Mouse (Mus musculus) heart, embryonic 12.5 days (tissue): ENCODE data around the gene Kcnq1. TPM values are rescaled to one million over a fixed set of nuclear protein-coding genes. Genes with fewer than 3 reads are reported as not detected.

Experiments used
- ATAC-seq: fragments of 200-750 bp; cut with Nextera tagmentation; 2 replicates; pipeline ENCODE4 v1.8.0; 2017; ENCODE audit warnings: moderate TSS enrichment, moderate library complexity; ENCODE audit not compliant: insufficient number of reproducible peaks, low FRiP score
- H3K27ac ChIP-seq: fragments of 300-500 bp; sonication (generic); 2 replicates; pipeline ENCODE4 v1.5.1; 2016; ENCODE audit warnings: mild to moderate bottlenecking, moderate library complexity; ENCODE audit not compliant: poor library complexity, severe bottlenecking
- H3K27me3 ChIP-seq: fragments of 300-500 bp; sonication (generic); replicated peaks from 2 replicates; pipeline ENCODE4 v1.6.1; 2016; ENCODE audit warnings: mild to moderate bottlenecking, moderate library complexity
- H3K36me3 ChIP-seq: fragments of 300-500 bp; sonication (generic); 2 replicates; pipeline ENCODE4 v1.6.1; 2016; ENCODE audit warnings: mild to moderate bottlenecking, moderate library complexity
- H3K4me1 ChIP-seq: fragments of 300-500 bp; sonication (generic); replicated peaks from 2 replicates; pipeline ENCODE4 v1.6.1; 2016; ENCODE audit warnings: mild to moderate bottlenecking
- H3K4me2 ChIP-seq: fragments of 300-500 bp; sonication (generic); 2 replicates; pipeline ENCODE4 v1.6.1; 2016; ENCODE audit warnings: mild to moderate bottlenecking, moderate library complexity
- H3K4me3 ChIP-seq: fragments of 300-500 bp; sonication (generic); 2 replicates; pipeline ENCODE4 v1.5.1; 2016; ENCODE audit warnings: mild to moderate bottlenecking
- H3K9ac ChIP-seq: fragments of 300-500 bp; sonication (generic); 2 replicates; pipeline ENCODE4 v1.6.1; 2016; ENCODE audit warnings: mild to moderate bottlenecking, moderate library complexity
- H3K9me3 ChIP-seq: fragments of 300-500 bp; sonication (generic); replicated peaks from 2 replicates; pipeline ENCODE4 v1.6.1; 2016; ENCODE audit warnings: mild to moderate bottlenecking, moderate library complexity
- WGBS: fragments of 180-500 bp; shearing (Covaris S2); methylation state at CpG from one replicate; pipeline ENCODE4 v1.1.7; 2016; 5-methylcytosine and 5-hydroxymethylcytosine counted together
- polyA plus RNA-seq: library from polyadenylated mRNA; unstranded; fragments of >200 nt; fragmentation: Nextera tagmentation; extraction: Ambion mirVana; gene quantifications from 2 replicates; pipeline ENCODE4 v1.2.1, GENCODE M21; 2016

The Kcnq1 gene
- polyA plus RNA-seq, 1 experiment from 2014 or later: 12.9 TPM

DNA sequence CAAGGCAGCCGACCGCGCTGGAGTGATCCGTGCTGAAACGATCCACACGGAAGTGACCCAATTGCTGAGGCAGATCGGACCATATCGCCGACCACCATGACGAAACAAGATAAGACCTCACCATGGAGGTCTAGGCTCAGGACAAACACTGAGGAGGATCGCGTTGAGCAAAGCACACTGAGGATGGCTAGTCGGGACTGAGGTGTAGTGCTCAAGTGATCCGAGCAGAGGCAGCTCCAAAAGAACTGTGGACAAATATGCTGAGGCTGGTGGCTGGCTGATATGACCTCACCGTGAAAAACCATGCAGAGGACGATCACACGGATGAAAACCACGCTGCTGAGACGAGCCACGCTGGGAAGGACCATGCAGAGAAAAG lies 189.8 kb downstream of the Kcnq1 start:
- H3K36me3 ChIP-seq: peaks cover 18% of the 10 kb centered on the region
- peak overlapping the region; percentile 65 for H3K4me3 ChIP-seq
- peak overlapping the region; percentile 81 for H3K9ac ChIP-seq
- peaks cover 28% of the 10 kb centered on the region for H3K4me1 ChIP-seq
- WGBS: 50% methylated on average over 20 of the region's 20 CpGs
- no peaks in the 10 kb centered on the region for H3K27me3 ChIP-seq
- H3K9me3 ChIP-seq: peaks cover 20% of the 10 kb centered on the region
- H3K4me2 ChIP-seq: peak overlapping the region; percentile 61
- peak overlapping the region; percentile 86 for H3K27ac ChIP-seq
- peak; percentile 24 for ATAC-seq

DNA sequence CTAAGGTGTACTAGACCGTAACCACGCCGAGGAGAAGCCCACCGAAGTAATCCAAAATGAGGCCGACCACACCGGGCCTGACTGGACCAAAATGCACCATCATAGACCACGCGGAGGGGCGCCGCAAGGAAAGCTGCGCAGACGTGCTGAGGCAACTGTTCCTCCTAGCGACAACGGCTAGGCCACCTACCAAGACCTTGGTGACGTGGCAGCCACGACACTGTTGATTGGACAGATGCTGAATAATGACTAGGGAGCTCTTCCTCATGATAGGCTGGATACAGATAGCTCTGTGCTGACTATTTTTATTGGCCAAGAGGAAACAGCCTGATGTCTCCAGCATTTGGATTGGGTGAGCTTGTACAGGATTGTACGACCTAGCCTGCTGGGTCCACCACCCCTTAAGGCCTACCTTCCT lies 190.2 kb downstream of the Kcnq1 start:
- peak overlapping the region; percentile 86 for H3K27ac ChIP-seq
- H3K9ac ChIP-seq: peak overlapping the region; percentile 81
- H3K4me1 ChIP-seq: peaks cover 27% of the 10 kb centered on the region
- ATAC-seq: peak; percentile 97
- no peaks in the 10 kb centered on the region for H3K27me3 ChIP-seq
- peaks cover 20% of the 10 kb centered on the region for H3K9me3 ChIP-seq
- peak overlapping the region; percentile 61 for H3K4me2 ChIP-seq
- H3K4me3 ChIP-seq: peak overlapping the region; percentile 65
- 44% methylated on average over 17 of the region's 17 CpGs for WGBS
- H3K36me3 ChIP-seq: peaks cover 18% of the 10 kb centered on the region

DNA sequence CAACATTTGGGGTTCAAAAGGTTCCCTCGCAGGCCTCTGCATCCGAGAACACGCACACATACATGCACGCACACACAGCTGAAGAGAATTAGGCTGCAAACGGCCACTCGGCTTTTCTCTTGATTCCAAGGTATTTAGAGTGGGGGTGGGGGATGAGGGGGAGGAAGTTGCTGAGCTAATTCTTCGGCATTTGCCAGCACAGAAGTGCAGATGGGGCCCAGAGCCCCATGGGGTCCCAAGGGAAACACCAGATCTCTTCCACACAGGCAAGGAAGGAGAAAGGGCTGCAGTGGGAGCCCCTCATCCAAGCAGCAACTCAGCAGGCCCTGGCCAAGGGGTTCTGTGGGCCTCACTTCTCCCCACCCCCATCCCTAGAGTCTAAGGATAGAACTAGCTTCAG lies 193.9 kb downstream of the Kcnq1 start:
- peaks cover 17% of the 10 kb centered on the region for H3K36me3 ChIP-seq
- peak overlapping the region; percentile 52 for H3K9ac ChIP-seq
- no peak overlapping the region for H3K4me3 ChIP-seq
- no peaks in the 10 kb centered on the region for H3K27me3 ChIP-seq
- H3K4me1 ChIP-seq: peaks cover 51% of the 10 kb centered on the region
- 48% methylated on average over 7 of the region's 7 CpGs for WGBS
- peaks cover 18% of the 10 kb centered on the region for H3K9me3 ChIP-seq
- H3K4me2 ChIP-seq: no peak overlapping the region
- no peak for ATAC-seq
- 0 out of 2 replicates have a peak overlapping the region, but pooled peaks have one; percentile 29 for H3K27ac ChIP-seq

DNA sequence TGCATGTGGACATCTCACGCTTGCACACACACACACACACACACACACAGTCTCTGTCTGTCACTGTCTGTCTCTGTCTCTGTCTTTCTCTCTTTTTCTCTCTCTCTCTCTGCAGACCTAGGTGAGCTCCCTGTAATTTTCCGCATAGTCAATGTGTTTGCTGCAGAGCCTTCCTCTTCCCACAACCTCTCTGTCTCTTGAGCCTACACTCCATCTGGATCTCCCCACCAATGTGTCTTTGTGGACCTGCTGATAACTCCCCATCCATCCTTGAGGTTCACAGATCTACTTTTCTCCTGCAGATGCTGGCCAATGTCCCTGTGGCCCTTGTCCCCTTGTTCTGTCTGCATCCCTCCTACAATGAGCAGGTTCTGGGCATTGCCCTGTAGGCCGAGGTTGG lies 194.5 kb downstream of the Kcnq1 start:
- Histone ChIP-seq H3K9ac (no peak overlapping the region), H3K4me1 (peaks cover 57% of the 10 kb centered on the region), H3K27me3 (no peaks in the 10 kb centered on the region), H3K4me2 (no peak overlapping the region), H3K36me3 (peaks cover 10% of the 10 kb centered on the region), H3K4me3 (no peak overlapping the region), H3K9me3 (peaks cover 12% of the 10 kb centered on the region), H3K27ac (no peak overlapping the region)
- ATAC-seq: no peak
- WGBS: 86% methylated on average over 3 of the region's 3 CpGs

DNA sequence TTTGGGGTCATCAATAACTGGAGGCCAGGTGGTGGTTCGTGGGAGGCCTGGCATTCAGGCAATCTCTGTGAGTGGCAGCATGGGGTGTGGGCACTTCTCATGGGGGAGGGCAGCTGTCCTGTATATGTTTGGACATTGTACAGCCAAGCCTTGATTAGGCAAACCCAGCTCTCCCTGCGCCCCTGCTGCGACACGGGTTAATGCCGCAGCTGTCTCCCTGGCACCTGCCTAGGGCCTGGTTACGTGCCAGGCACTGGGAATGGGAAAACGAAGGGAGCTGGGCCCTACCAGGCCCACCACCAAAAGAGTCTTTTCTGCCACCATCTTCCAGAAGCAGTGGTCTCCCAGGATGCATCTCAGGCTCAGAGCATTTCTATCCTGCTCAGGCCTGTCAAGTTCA lies 196.0 kb downstream of the Kcnq1 start:
- no peak overlapping the region for H3K4me3 ChIP-seq
- no peaks in the 10 kb centered on the region for H3K27me3 ChIP-seq
- no peak for ATAC-seq
- no peaks in the 10 kb centered on the region; the same call in 1 of the 2 replicates for H3K36me3 ChIP-seq
- H3K9me3 ChIP-seq: no peaks in the 10 kb centered on the region
- H3K9ac ChIP-seq: no peak overlapping the region
- H3K27ac ChIP-seq: peak overlapping the region; percentile 76
- peaks cover 59% of the 10 kb centered on the region for H3K4me1 ChIP-seq
- 80% methylated on average over 7 of the region's 7 CpGs for WGBS
- peak overlapping the region; percentile 6; the same call in 1 of the 2 replicates for H3K4me2 ChIP-seq

DNA sequence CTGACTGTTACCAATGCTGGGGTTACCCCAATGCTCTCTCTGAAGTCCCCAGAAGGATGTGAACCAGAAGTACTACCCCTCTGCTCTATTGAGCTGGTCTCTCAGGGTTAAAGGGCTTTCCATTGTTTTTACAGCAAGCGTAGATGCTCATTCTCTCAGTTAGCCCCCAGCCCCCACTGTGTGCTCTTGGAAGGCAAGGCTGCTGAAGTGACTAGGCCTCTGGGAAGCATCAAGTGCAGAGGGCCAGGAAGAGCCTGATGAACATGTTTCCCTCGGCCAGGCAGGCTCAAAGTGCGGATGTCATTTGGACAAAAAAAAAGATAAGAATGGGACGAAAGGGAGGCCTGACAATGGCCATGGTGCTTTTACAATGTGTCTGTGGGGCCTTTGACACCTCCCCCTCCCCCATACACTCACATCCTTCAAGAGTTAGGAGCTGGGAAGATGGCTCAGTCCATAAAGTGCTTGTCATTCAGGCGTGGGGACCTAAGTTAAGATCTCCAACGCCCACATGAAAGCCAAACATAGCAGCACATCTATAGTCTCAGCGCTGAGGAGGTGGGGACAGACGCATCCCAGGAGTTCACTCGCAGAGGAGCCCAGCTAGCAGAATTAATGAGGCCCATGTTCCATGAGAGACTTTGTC lies 196.6 kb downstream of the Kcnq1 start:
- Histone ChIP-seq H3K27ac (peak overlapping the region; percentile 76), H3K4me2 (peak overlapping the region; percentile 6; the same call in 1 of the 2 replicates), H3K36me3 (no peaks in the 10 kb centered on the region), H3K4me1 (peaks cover 59% of the 10 kb centered on the region), H3K4me3 (no peak overlapping the region), H3K9ac (no peak overlapping the region), H3K27me3 (no peaks in the 10 kb centered on the region), H3K9me3 (no peaks in the 10 kb centered on the region)
- peak; percentile 79 for ATAC-seq
- WGBS: 13% methylated on average over 9 of the region's 9 CpGs

DNA sequence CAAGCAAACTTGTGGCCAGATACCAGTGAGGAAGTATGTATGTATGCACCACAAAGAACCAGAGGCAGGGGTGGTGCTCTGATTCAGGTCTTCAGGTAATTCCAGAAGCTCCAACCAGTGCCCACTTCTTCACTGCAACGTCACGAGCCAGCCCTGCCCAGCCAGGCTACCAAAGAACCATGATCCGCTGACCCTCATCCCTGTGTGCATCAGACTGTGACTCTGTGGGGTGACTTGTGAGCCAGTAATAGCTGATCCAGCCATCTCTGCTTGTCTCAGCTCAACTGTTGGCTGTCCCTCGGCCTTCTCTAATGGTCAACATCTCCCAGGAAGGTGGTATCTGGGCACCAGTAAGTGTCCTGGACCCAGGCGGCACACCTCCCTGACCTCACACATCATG lies 197.4 kb downstream of the Kcnq1 start:
- H3K27me3 ChIP-seq: no peaks in the 10 kb centered on the region
- H3K4me2 ChIP-seq: no peak overlapping the region
- no peak overlapping the region for H3K9ac ChIP-seq
- no peaks in the 10 kb centered on the region for H3K9me3 ChIP-seq
- H3K4me3 ChIP-seq: no peak overlapping the region
- no peaks in the 10 kb centered on the region for H3K36me3 ChIP-seq
- peak overlapping the region; percentile 76; the same call in 1 of the 2 replicates for H3K27ac ChIP-seq
- 91% methylated on average over 5 of the region's 5 CpGs for WGBS
- no peak for ATAC-seq
- peaks cover 59% of the 10 kb centered on the region for H3K4me1 ChIP-seq

DNA sequence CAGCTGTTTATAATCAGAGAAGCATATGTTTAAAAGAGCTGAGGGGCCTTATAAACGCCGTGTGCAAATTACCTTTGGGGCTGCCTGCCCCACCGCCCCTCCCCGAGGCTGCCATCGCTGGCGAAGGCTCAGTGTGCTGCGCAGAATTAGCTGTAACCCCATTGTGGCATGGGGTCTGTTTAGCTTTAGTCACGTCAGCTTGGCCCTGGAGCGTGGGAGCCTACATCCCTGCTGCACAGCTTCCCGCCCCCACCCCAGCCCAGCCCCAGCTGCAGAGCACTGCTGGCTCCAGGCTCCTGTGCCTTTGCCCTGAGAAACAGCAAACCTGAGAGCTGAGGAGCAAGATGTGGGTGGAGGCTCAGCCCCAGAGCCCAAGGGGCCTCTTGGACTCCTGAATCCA lies 199.6 kb downstream of the Kcnq1 start:
- Histone ChIP-seq H3K4me3 (no peak overlapping the region), H3K27ac (peak overlapping the region; percentile 11), H3K4me2 (no peak overlapping the region), H3K4me1 (peaks cover 64% of the 10 kb centered on the region), H3K9me3 (no peaks in the 10 kb centered on the region), H3K27me3 (no peaks in the 10 kb centered on the region), H3K36me3 (no peaks in the 10 kb centered on the region), H3K9ac (peak overlapping the region; percentile 49; the same call in 1 of the 2 replicates)
- 49% methylated on average over 10 of the region's 10 CpGs for WGBS
- no peak for ATAC-seq

DNA sequence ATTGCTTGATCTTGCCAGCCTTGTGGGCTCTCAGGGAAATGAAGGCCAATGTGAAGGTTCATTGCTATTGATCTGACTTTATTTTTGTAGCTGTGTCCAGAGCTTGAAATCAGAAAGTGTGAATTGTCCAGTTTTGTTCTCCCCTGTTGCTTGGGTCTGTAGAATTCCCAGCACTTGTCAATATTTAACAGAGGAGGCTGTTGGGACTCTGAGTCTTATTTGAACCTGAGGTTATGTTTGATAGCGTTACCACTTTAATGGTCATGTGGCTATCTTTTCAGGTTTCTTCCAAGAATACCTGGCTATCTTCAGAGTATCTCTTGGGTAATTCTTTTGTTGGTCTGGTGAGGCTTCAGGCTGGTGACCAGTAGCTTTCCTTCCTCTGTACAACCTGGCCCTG lies 201.8 kb downstream of the Kcnq1 start:
- H3K4me2 ChIP-seq: no peak overlapping the region
- H3K9ac ChIP-seq: no peak overlapping the region
- H3K36me3 ChIP-seq: no peaks in the 10 kb centered on the region
- H3K27ac ChIP-seq: no peak overlapping the region
- no peak for ATAC-seq
- H3K4me3 ChIP-seq: no peak overlapping the region
- H3K4me1 ChIP-seq: peaks cover 59% of the 10 kb centered on the region
- no peaks in the 10 kb centered on the region for H3K27me3 ChIP-seq
- no peaks in the 10 kb centered on the region for H3K9me3 ChIP-seq
- 85% methylated on average over 1 of the region's 1 CpGs for WGBS

DNA sequence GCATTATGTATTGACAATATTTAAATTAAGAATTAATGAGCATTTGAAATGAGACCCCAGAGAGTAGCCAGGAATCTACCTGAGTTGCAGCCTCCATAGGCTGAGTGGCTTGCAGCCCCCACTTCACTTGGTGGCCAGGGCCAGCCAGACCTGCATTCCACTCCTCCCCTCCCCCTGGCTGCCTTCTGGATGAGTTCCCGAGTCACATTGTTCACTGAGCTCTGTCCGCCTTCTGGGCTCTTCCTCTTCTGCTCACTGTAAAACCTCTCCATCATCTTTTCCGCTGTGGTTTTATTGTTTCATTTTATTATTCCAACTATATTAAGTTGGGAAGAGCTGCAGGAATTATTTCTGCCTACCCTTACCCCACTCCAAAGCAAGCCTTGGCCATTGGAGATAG lies 204.1 kb downstream of the Kcnq1 start:
- H3K4me2 ChIP-seq: no peak overlapping the region
- no peak overlapping the region for H3K9ac ChIP-seq
- no peak overlapping the region for H3K4me3 ChIP-seq
- no peak for ATAC-seq
- H3K27ac ChIP-seq: peak overlapping the region; percentile 35
- no peaks in the 10 kb centered on the region for H3K36me3 ChIP-seq
- no peaks in the 10 kb centered on the region for H3K9me3 ChIP-seq
- H3K27me3 ChIP-seq: no peaks in the 10 kb centered on the region
- 38% methylated on average over 3 of the region's 3 CpGs for WGBS
- H3K4me1 ChIP-seq: peaks cover 65% of the 10 kb centered on the region

DNA sequence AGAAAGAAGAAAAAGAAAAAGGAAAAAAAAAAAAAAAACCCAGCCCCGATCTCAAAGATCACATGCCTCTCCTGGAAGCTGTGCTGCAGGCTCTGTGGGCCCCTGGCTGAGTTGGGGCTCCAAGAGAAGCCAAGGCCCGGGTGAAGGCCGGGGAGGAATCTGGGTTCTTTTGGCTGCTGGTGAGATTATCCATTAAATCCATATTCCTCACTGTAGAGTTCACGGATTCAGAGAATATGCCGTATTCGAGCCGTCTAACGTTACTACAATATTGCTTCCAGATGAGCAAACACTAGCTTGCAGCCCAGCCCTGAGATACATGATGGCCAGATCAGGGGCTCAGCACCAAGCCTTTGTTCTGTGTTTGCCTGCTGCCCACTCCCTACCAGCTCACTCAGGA lies 204.7 kb downstream of the Kcnq1 start:
- no peaks in the 10 kb centered on the region for H3K27me3 ChIP-seq
- no peak for ATAC-seq

DNA sequence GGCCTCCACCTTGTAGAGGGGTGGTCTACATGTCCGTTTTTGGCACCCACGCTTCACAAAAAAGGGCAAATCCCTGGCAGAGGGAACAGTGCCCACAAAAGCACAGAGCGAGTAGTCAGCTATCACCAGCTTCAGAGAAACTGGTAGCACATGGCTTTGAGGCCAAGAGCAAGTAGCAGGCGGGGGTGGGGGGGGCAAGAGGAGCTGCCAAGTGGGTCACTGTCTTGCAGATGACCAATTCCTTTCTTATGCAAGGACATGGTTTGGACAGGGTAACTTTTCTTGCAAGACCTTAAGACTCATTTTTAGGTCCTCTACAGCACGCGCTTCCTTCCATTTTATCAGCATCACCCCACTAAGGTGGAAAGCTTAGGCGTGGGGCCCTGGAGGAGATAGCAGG lies 205.3 kb downstream of the Kcnq1 start:
- Histone ChIP-seq H3K27ac (no peak overlapping the region), H3K9ac (no peak overlapping the region)
- ATAC-seq: no peak

More for the DNA sequence above, 204.7 kb downstream of the Kcnq1 start:
- no peak overlapping the region for H3K9ac ChIP-seq
- H3K27ac ChIP-seq: 0 out of 2 replicates have a peak overlapping the region, but pooled peaks have one; percentile 35
- H3K4me2 ChIP-seq: no peak overlapping the region
- peaks cover 61% of the 10 kb centered on the region for H3K4me1 ChIP-seq
- no peak overlapping the region for H3K4me3 ChIP-seq
- 81% methylated on average over 8 of the region's 8 CpGs for WGBS
- H3K36me3 ChIP-seq: no peaks in the 10 kb centered on the region
- H3K9me3 ChIP-seq: no peaks in the 10 kb centered on the region

More for the DNA sequence above, 205.3 kb downstream of the Kcnq1 start:
- Histone ChIP-seq H3K4me2 (no peak overlapping the region), H3K4me1 (peaks cover 58% of the 10 kb centered on the region), H3K9me3 (no peaks in the 10 kb centered on the region), H3K4me3 (no peak overlapping the region), H3K36me3 (no peaks in the 10 kb centered on the region), H3K27me3 (no peaks in the 10 kb centered on the region)
- 75% methylated on average over 7 of the region's 7 CpGs for WGBS
